Comparison of ENCODE assay signal across 20 mouse cellular contexts in genomic region chr15:25322111-25322510, GRCm38 (mm10).
A peak's percentile ranks its signal among the peaks of the same experiment; 100 is the strongest.
DNase-seq lines count a peak whose midpoint lies in the region; ATAC-seq lines count a peak whose summit lies in the region.
"Had no signal": no experiment of that assay in that cellular context is flagged by ENCODE, and none has a peak within 500 bp of the region (broad histone marks: within the 10 kb centered on the region; RNA-seq: fewer than 3 reads in every experiment).

No protein-coding gene starts in this region.

- DNase-seq in layer of hippocampus, adult 11-12 months (ENCODE audit: low spot score) = peak; percentile 40
- DNase-seq in layer of hippocampus, adult 18-20 months (ENCODE audit: low spot score in 2 of 2) = no peak
- DNase-seq in lung, postnatal 14 days = no peak
- DNase-seq in embryo, embryonic 9.5 days (ENCODE audit: extremely low spot score) = no peak
- no peak for DNase-seq in frontal cortex, postnatal 10 days (ENCODE audit: low spot score in 2 of 2)
- no peak for DNase-seq in adrenal gland, postnatal 14 days
- DNase-seq: cerebellum, adult 11 months; cerebellum, postnatal 14 days; gastrocnemius, postnatal 14 days; kidney, adult 11 months; right cerebral cortex, adult 18-20 months; thymus, postnatal 25 days had no signal

- no peaks in the 10 kb centered on the region for H3K27me3 ChIP-seq in lung, embryonic 16.5 days (ENCODE audit: control insufficient read depth, insufficient read depth, low read depth, low read length)
- H3K27me3 ChIP-seq: limb, embryonic 12.5 days; liver, embryonic 15.5 days; midbrain, embryonic 13.5 days; neural tube, embryonic 12.5 days had no signal

- H3K27ac ChIP-seq in lung, embryonic 16.5 days (ENCODE audit: low read length) = no peak overlapping the region
- H3K27ac ChIP-seq: heart, embryonic 10.5 days; kidney, postnatal 0 days; limb, embryonic 12.5 days; liver, embryonic 15.5 days; midbrain, embryonic 13.5 days; neural tube, embryonic 12.5 days had no signal

- no peaks in the 10 kb centered on the region for H3K36me3 ChIP-seq in lung, embryonic 16.5 days (ENCODE audit: control insufficient read depth, insufficient read depth, low read length)
- H3K36me3 ChIP-seq: heart, embryonic 10.5 days; limb, embryonic 12.5 days; liver, embryonic 15.5 days; midbrain, embryonic 13.5 days; neural tube, embryonic 12.5 days had no signal

- H3K9ac ChIP-seq in lung, embryonic 16.5 days (ENCODE audit: low read length) = no peak overlapping the region
- H3K9ac ChIP-seq: limb, embryonic 12.5 days; liver, embryonic 15.5 days; midbrain, embryonic 13.5 days; neural tube, embryonic 12.5 days had no signal

- H3K4me2 ChIP-seq in lung, embryonic 16.5 days (ENCODE audit: low read depth, low read length) = no peak overlapping the region
- H3K4me2 ChIP-seq: limb, embryonic 12.5 days; liver, embryonic 15.5 days; midbrain, embryonic 13.5 days; neural tube, embryonic 12.5 days had no signal

- 90% methylated on average over 3 of the region's 3 CpGs for WGBS in lung, embryonic 16.5 days

- H3K9me3 ChIP-seq in lung, embryonic 16.5 days (ENCODE audit: control insufficient read depth, low read length) = no peaks in the 10 kb centered on the region
- H3K9me3 ChIP-seq: heart, embryonic 10.5 days; limb, embryonic 12.5 days; liver, embryonic 15.5 days; midbrain, embryonic 13.5 days; neural tube, embryonic 12.5 days had no signal

- 0 out of 2 replicates have a peak, but pooled peaks have one; percentile 7 for ATAC-seq in lung, embryonic 16.5 days (ENCODE audit: low read depth)
- ATAC-seq in granulocyte monocyte progenitor cell, adult 5-6 weeks (replicated peaks; ENCODE audit: poor library complexity, severe bottlenecking) = peak; percentile 78
- ATAC-seq: midbrain, embryonic 13.5 days had no signal

- H3K4me3 ChIP-seq in lung, embryonic 16.5 days (ENCODE audit: low read length) = no peak overlapping the region
- H3K4me3 ChIP-seq: heart, embryonic 10.5 days; limb, embryonic 12.5 days; liver, embryonic 15.5 days; midbrain, embryonic 13.5 days; neural tube, embryonic 12.5 days had no signal

- peaks cover 6% of the 10 kb centered on the region; the same call in 1 of the 2 replicates for H3K4me1 ChIP-seq in lung, embryonic 16.5 days (replicated peaks; ENCODE audit: control insufficient read depth, insufficient read depth, low read length)
- H3K4me1 ChIP-seq: heart, embryonic 10.5 days; limb, embryonic 12.5 days; liver, embryonic 15.5 days; midbrain, embryonic 13.5 days; neural tube, embryonic 12.5 days had no signal
